20 mouse cellular contexts compared by ENCODE assay signal in genomic region chr5:110607767-110608166, GRCm38 (mm10). TPM values are rescaled to one million over a fixed set of nuclear protein-coding genes. Genes with fewer than 3 reads are reported as not detected.
DNase-seq lines count a peak whose midpoint lies in the region; ATAC-seq and TF ChIP-seq lines count a peak whose summit lies in the region.
"Had no signal": no experiment of that assay in that cellular context is flagged by ENCODE, and none has a peak within 500 bp of the region (broad histone marks: within the 10 kb centered on the region; RNA-seq: fewer than 3 reads in every experiment).

No protein-coding gene starts in this region.

- no peak overlapping the region for H3K9ac ChIP-seq in hindbrain, postnatal 0 days (replicated peaks; ENCODE audit: low read length)
- H3K9ac ChIP-seq in hindbrain, embryonic 13.5 days, result no peak overlapping the region
- no peak overlapping the region for H3K9ac ChIP-seq in limb, embryonic 14.5 days (ENCODE audit: low read depth, low read length, severe bottlenecking)
- H3K9ac ChIP-seq in forebrain, embryonic 13.5 days, result no peak overlapping the region
- H3K9ac ChIP-seq: heart, embryonic 13.5 days; liver, embryonic 13.5 days; midbrain, embryonic 12.5 days; stomach, embryonic 15.5 days had no signal

- no peaks in the 10 kb centered on the region for H3K36me3 ChIP-seq in hindbrain, postnatal 0 days (ENCODE audit: insufficient read depth, low read length)
- H3K36me3 ChIP-seq in hindbrain, embryonic 13.5 days, result no peaks in the 10 kb centered on the region; the same call in 1 of the 2 replicates
- no peaks in the 10 kb centered on the region for H3K36me3 ChIP-seq in limb, embryonic 14.5 days (ENCODE audit: control insufficient read depth, insufficient read depth, low read length)
- H3K36me3 ChIP-seq in forebrain, embryonic 13.5 days (ENCODE audit: poor library complexity, severe bottlenecking), result no peaks in the 10 kb centered on the region
- H3K36me3 ChIP-seq: forebrain, embryonic 10.5 days; heart, embryonic 13.5 days; liver, embryonic 13.5 days; midbrain, embryonic 12.5 days; stomach, embryonic 15.5 days had no signal

- no peak overlapping the region for H3K27ac ChIP-seq in hindbrain, postnatal 0 days
- no peak overlapping the region for H3K27ac ChIP-seq in hindbrain, embryonic 13.5 days
- H3K27ac ChIP-seq in limb, embryonic 14.5 days (replicated peaks; ENCODE audit: low read depth, low read length), result no peak overlapping the region
- no peak overlapping the region for H3K27ac ChIP-seq in forebrain, embryonic 13.5 days
- H3K27ac ChIP-seq: forebrain, embryonic 10.5 days; heart, embryonic 13.5 days; liver, embryonic 13.5 days; macrophage; midbrain, embryonic 12.5 days; stomach, embryonic 15.5 days had no signal

- peak; percentile 15; the same call in 1 of the 2 replicates for ATAC-seq in hindbrain, postnatal 0 days
- ATAC-seq in hindbrain, embryonic 13.5 days (ENCODE audit: low FRiP score), result no peak
- ATAC-seq in limb, embryonic 14.5 days (ENCODE audit: low FRiP score, low read depth), result 0 out of 2 replicates have a peak, but pooled peaks have one; percentile 37
- ATAC-seq in forebrain, embryonic 13.5 days, result no peak
- ATAC-seq: inflammation-experienced regulatory T-cells, adult 6 months; Patski had no signal

- no peaks in the 10 kb centered on the region for H3K27me3 ChIP-seq in hindbrain, postnatal 0 days (ENCODE audit: insufficient read depth, low read length)
- peaks cover 5% of the 10 kb centered on the region; the same call in 1 of the 2 replicates for H3K27me3 ChIP-seq in hindbrain, embryonic 13.5 days
- no peaks in the 10 kb centered on the region for H3K27me3 ChIP-seq in limb, embryonic 14.5 days (ENCODE audit: control insufficient read depth, insufficient read depth, low read length)
- peaks cover 13% of the 10 kb centered on the region for H3K27me3 ChIP-seq in forebrain, embryonic 13.5 days
- H3K27me3 ChIP-seq: liver, embryonic 13.5 days; midbrain, embryonic 12.5 days; stomach, embryonic 15.5 days had no signal

- 52% methylated on average over 3 of the region's 3 CpGs for WGBS in hindbrain, postnatal 0 days
- 75% methylated on average over 3 of the region's 3 CpGs for WGBS in hindbrain, embryonic 13.5 days
- WGBS in limb, embryonic 14.5 days, result 35% methylated on average over 3 of the region's 3 CpGs
- 79% methylated on average over 3 of the region's 3 CpGs for WGBS in forebrain, embryonic 13.5 days

- DNase-seq in adrenal gland, postnatal 10 days, result peak; percentile 41
- no peak for DNase-seq in adrenal gland, adult 18-20 months (ENCODE audit: low spot score in 2 of 2)
- DNase-seq in hindbrain, postnatal 0 days (ENCODE audit: low spot score), result peak; percentile 11
- peak; percentile 76 for DNase-seq in 3T3-L1 (ENCODE audit: low read depth, low spot score)
- no peak for DNase-seq in limb, embryonic 14.5 days (ENCODE audit: low spot score)
- DNase-seq in kidney, postnatal 10 days, result no peak
- DNase-seq: cerebellum, adult 8-10 months; heart, postnatal 4 days; kidney, adult 9 months; liver, embryonic 13.5 days; thymus, adult 2 months had no signal

- no peak for TF ChIP-seq CTCF in hindbrain, postnatal 0 days (IDR thresholded peaks at IDR 0.05; ENCODE audit: low read depth)

- no peaks in the 10 kb centered on the region for H3K9me3 ChIP-seq in hindbrain, postnatal 0 days (ENCODE audit: low read length)
- no peaks in the 10 kb centered on the region for H3K9me3 ChIP-seq in hindbrain, embryonic 13.5 days
- no peaks in the 10 kb centered on the region for H3K9me3 ChIP-seq in limb, embryonic 14.5 days (ENCODE audit: control insufficient read depth, low read length)
- no peaks in the 10 kb centered on the region for H3K9me3 ChIP-seq in forebrain, embryonic 13.5 days (replicated peaks)
- H3K9me3 ChIP-seq: forebrain, embryonic 10.5 days; heart, embryonic 13.5 days; liver, embryonic 13.5 days; midbrain, embryonic 12.5 days; stomach, embryonic 15.5 days had no signal

- H3K4me2 ChIP-seq in hindbrain, postnatal 0 days (ENCODE audit: low read depth, low read length), result no peak overlapping the region
- no peak overlapping the region for H3K4me2 ChIP-seq in hindbrain, embryonic 13.5 days
- H3K4me2 ChIP-seq in limb, embryonic 14.5 days (replicated peaks; ENCODE audit: low read depth, low read length, severe bottlenecking), result no peak overlapping the region
- no peak overlapping the region for H3K4me2 ChIP-seq in forebrain, embryonic 13.5 days
- H3K4me2 ChIP-seq: heart, embryonic 13.5 days; liver, embryonic 13.5 days; midbrain, embryonic 12.5 days; stomach, embryonic 15.5 days had no signal

- TF ChIP-seq POLR2A in limb, embryonic 14.5 days (IDR thresholded peaks at IDR 0.05; ENCODE audit: borderline replicate concordance, extremely low read depth, insufficient read depth, insufficient read length), result no peak

- no peak overlapping the region for H3K4me3 ChIP-seq in hindbrain, postnatal 0 days (ENCODE audit: low read length)
- no peak overlapping the region for H3K4me3 ChIP-seq in hindbrain, embryonic 13.5 days
- H3K4me3 ChIP-seq in limb, embryonic 14.5 days (replicated peaks; ENCODE audit: low read length), result no peak overlapping the region
- no peak overlapping the region for H3K4me3 ChIP-seq in forebrain, embryonic 13.5 days
- H3K4me3 ChIP-seq: forebrain, embryonic 10.5 days; heart, embryonic 13.5 days; liver, embryonic 13.5 days; midbrain, embryonic 12.5 days; stomach, embryonic 15.5 days had no signal

- H3K4me1 ChIP-seq in hindbrain, postnatal 0 days (ENCODE audit: insufficient read depth, low read length), result no peaks in the 10 kb centered on the region
- H3K4me1 ChIP-seq in hindbrain, embryonic 13.5 days (replicated peaks), result no peaks in the 10 kb centered on the region
- 0 out of 2 replicates have a peak, but pooled peaks cover 3% of the 10 kb centered on the region for H3K4me1 ChIP-seq in limb, embryonic 14.5 days (ENCODE audit: control insufficient read depth, insufficient read depth, low read length)
- H3K4me1 ChIP-seq in forebrain, embryonic 13.5 days, result peaks cover 3% of the 10 kb centered on the region; the same call in 1 of the 2 replicates
- H3K4me1 ChIP-seq: heart, embryonic 13.5 days; liver, embryonic 13.5 days had no signal

RNA-seq across cellular contexts. Expression of gene Noc4l, which starts 45.5 kb away (rescaled TPM):
- 10 to 100 TPM; 18.2 to 19.1 TPM for total RNA-seq in adrenal gland, postnatal 10 days (2021)
- 10 to 100 TPM; 18.9 to 19.1 TPM for total RNA-seq in adrenal gland, adult 18-20 months (2021)
- total RNA-seq in hindbrain, postnatal 0 days (2014; rRNA removed), result 31.8 and 42.8 TPM in 2 replicates
- 38.0 and 42.9 TPM in 2 replicates for polyA plus RNA-seq in hindbrain, postnatal 0 days (2015; fragmentation: Nextera tagmentation; extraction: Ambion mirVana)
- polyA plus RNA-seq in hindbrain, embryonic 13.5 days (2015; fragmentation: Nextera tagmentation; extraction: Ambion mirVana), result 41.6 and 41.8 TPM in 2 replicates
- polyA plus RNA-seq in limb, embryonic 14.5 days (2012; rRNA removed), result 70.8 and 85.6 TPM in 2 replicates
- 40.1 and 43.0 TPM in 2 replicates for polyA plus RNA-seq in limb, embryonic 14.5 days (2014; fragmentation: Nextera tagmentation; extraction: Ambion mirVana)
- polyA plus RNA-seq in forebrain, embryonic 13.5 days (2015; fragmentation: Nextera tagmentation; extraction: Ambion mirVana), result 47.2 and 57.8 TPM in 2 replicates

RNA-seq across cellular contexts. Expression of gene Ddx51, which starts 45.5 kb away (rescaled TPM):
- 10 to 100 TPM; 16.0 to 17.6 TPM for total RNA-seq in adrenal gland, postnatal 10 days (2021)
- total RNA-seq in adrenal gland, adult 18-20 months (2021), result 10 to 100 TPM; 16.8 to 23.7 TPM
- 11.8 and 12.4 TPM in 2 replicates for total RNA-seq in hindbrain, postnatal 0 days (2014; rRNA removed)
- 9.4 and 11.2 TPM in 2 replicates for polyA plus RNA-seq in hindbrain, postnatal 0 days (2015; fragmentation: Nextera tagmentation; extraction: Ambion mirVana)
- polyA plus RNA-seq in hindbrain, embryonic 13.5 days (2015; fragmentation: Nextera tagmentation; extraction: Ambion mirVana), result 14.8 and 16.5 TPM in 2 replicates
- 29.2 and 31.8 TPM in 2 replicates for polyA plus RNA-seq in limb, embryonic 14.5 days (2012; rRNA removed)
- 27.5 and 28.2 TPM in 2 replicates for polyA plus RNA-seq in limb, embryonic 14.5 days (2014; fragmentation: Nextera tagmentation; extraction: Ambion mirVana)
- polyA plus RNA-seq in forebrain, embryonic 13.5 days (2015; fragmentation: Nextera tagmentation; extraction: Ambion mirVana), result 17.9 and 21.2 TPM in 2 replicates

Comparison
In these comparisons a context has a peak if more than half of its experiments do, and no peak if none do; other contexts are left out.
1. DNase-seq: peak in adrenal gland, postnatal 10 days (single experiment), hindbrain, postnatal 0 days (single experiment) and 3T3-L1 (single experiment); none in adrenal gland, adult 18-20 months (0 of 2), limb, embryonic 14.5 days (single experiment) and kidney, postnatal 10 days (single experiment).
2. ATAC-seq: peak in hindbrain, postnatal 0 days (single experiment) and limb, embryonic 14.5 days (single experiment); none in hindbrain, embryonic 13.5 days (single experiment) and forebrain, embryonic 13.5 days (single experiment).